Mouse (Mus musculus): ENCODE results near the gene Olfr1205. TPM values are rescaled to one million over a fixed set of nuclear protein-coding genes. Genes with fewer than 3 reads are reported as not detected.

Olfr1205 gene
- polyA plus RNA-seq (2016; fragmentation: Nextera tagmentation; extraction: Ambion mirVana), result not detected in 2 replicates

- no peak within 1 kb of the TSS for H3K27ac ChIP-seq
- no peak within 1 kb of the TSS for H3K4me3 ChIP-seq (replicated peaks)
- no peaks in the 10 kb centered on the region for H3K4me1 ChIP-seq (replicated peaks)
- ATAC-seq (ENCODE audit: insufficient number of reproducible peaks, insufficient read depth, low FRiP score, low TSS enrichment, low read depth), result no peak
- H3K36me3 ChIP-seq, result no peaks in the 10 kb centered on the region
- 85% methylated on average over 2 of the region's 2 CpGs for WGBS
- H3K27me3 ChIP-seq, result no peaks in the 10 kb centered on the region
- no peaks in the 10 kb centered on the region for H3K9me3 ChIP-seq
- H3K9ac ChIP-seq (replicated peaks), result no peak within 1 kb of the TSS
- H3K4me2 ChIP-seq, result no peak within 1 kb of the TSS
Measured at GRCm38 (mm10) chr2:88829437-88829836, at the start of gene Olfr1205. Gene Olfr1205 (plus strand): TSS chr2:88829737.

DNA sequence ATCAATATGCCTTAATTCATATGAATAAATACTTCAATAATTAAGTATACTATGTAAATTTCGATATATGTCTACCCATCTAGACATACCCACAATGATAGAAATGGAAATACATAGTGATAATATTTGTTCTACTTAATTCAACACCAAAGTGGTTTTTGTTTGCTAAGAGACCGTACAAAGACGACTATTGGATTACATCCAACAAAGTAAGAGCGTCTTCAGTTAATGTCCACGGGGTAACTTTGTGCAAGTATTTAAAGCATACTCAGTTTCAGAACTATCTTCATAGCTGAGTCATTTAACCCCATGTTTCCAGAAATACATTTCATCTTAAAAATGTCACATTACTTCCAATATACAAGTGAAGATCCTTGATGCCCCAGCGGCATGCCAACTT is 36.8 kb upstream of the Olfr1205 start, which contains the start of gene Olfr1201:
Gene Olfr1201 (plus strand): TSS at position 301 of the 400 bp plus-strand sequence.
- Histone ChIP-seq H3K4me3 (replicated peaks) (no peak within 1 kb of the TSS), H3K9me3 (no peaks in the 10 kb centered on the region), H3K4me2 (no peak within 1 kb of the TSS), H3K9ac (replicated peaks) (no peak within 1 kb of the TSS), H3K27me3 (no peaks in the 10 kb centered on the region), H3K4me1 (replicated peaks) (no peaks in the 10 kb centered on the region), H3K36me3 (no peaks in the 10 kb centered on the region), H3K27ac (no peak within 1 kb of the TSS)
- WGBS, result 89% methylated on average over 6 of the region's 6 CpGs
- ATAC-seq (ENCODE audit: insufficient number of reproducible peaks, insufficient read depth, low FRiP score, low TSS enrichment, low read depth), result no peak

DNA sequence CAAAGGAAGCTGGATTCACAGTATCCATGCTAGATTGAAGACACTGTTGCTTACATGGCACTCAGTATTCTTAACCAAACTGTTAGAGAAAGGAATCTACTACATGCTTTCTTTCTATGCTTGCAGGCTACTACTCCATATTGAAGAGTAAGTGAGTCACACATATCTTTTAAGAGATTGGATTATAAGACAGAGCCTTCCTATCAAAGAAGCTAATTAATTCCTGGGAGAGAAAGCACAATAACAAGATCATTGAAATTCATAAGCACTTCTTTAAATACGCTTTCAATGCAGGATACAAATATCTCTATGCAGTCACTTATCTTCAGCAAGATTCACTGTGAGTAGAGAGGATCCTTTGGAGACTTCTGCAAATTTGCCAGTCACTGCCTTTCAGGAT is 15.3 kb upstream of the Olfr1205 start, which contains the start of gene Olfr1202:
Gene Olfr1202 (plus strand): TSS at position 301 of the 400 bp plus-strand sequence.
- H3K27ac ChIP-seq, result no peak within 1 kb of the TSS
- WGBS, result 79% methylated on average over 1 of the region's 1 CpGs
- no peak within 1 kb of the TSS for H3K4me3 ChIP-seq (replicated peaks)
- no peaks in the 10 kb centered on the region for H3K36me3 ChIP-seq
- ATAC-seq (ENCODE audit: insufficient number of reproducible peaks, insufficient read depth, low FRiP score, low TSS enrichment, low read depth), result no peak
- no peak within 1 kb of the TSS for H3K9ac ChIP-seq (replicated peaks)
- H3K9me3 ChIP-seq, result no peaks in the 10 kb centered on the region
- no peaks in the 10 kb centered on the region for H3K27me3 ChIP-seq
- H3K4me1 ChIP-seq (replicated peaks), result no peaks in the 10 kb centered on the region
- H3K4me2 ChIP-seq, result no peak within 1 kb of the TSS

- Histone ChIP-seq H3K9ac (replicated peaks) (no peak overlapping the region), H3K36me3 (no peaks in the 10 kb centered on the region), H3K27ac (no peak overlapping the region), H3K4me1 (replicated peaks) (no peaks in the 10 kb centered on the region), H3K27me3 (no peaks in the 10 kb centered on the region), H3K9me3 (no peaks in the 10 kb centered on the region), H3K4me3 (replicated peaks) (no peak overlapping the region), H3K4me2 (no peak overlapping the region)
- no peak for ATAC-seq (ENCODE audit: insufficient number of reproducible peaks, insufficient read depth, low FRiP score, low TSS enrichment, low read depth)
- WGBS, result 89% methylated on average over 2 of the region's 2 CpGs
Measured at GRCm38 (mm10) chr2:88838477-88838876, 8.9 kb downstream of the Olfr1205 start.

- no peaks in the 10 kb centered on the region for H3K4me1 ChIP-seq (replicated peaks)
- WGBS, result 88% methylated on average over 1 of the region's 1 CpGs
- H3K27me3 ChIP-seq, result no peaks in the 10 kb centered on the region
- no peaks in the 10 kb centered on the region for H3K36me3 ChIP-seq
- H3K9me3 ChIP-seq, result no peaks in the 10 kb centered on the region
- ATAC-seq (ENCODE audit: insufficient number of reproducible peaks, insufficient read depth, low FRiP score, low TSS enrichment, low read depth), result no peak
- H3K27ac ChIP-seq, result no peak within 1 kb of the TSS
- H3K4me3 ChIP-seq (replicated peaks), result no peak within 1 kb of the TSS
- no peak within 1 kb of the TSS for H3K4me2 ChIP-seq
- H3K9ac ChIP-seq (replicated peaks), result no peak within 1 kb of the TSS
Measured at GRCm38 (mm10) chr2:88848992-88849391, 19.5 kb downstream of the Olfr1205 start, which contains the start of gene Olfr1204. Gene Olfr1204 (plus strand): TSS chr2:88849292.

GRCm38 (mm10) chr2:88862931-88863330 is 33.4 kb downstream of the Olfr1205 start, which contains the start of gene Olfr1206:
Gene Olfr1206 (plus strand): TSS chr2:88863231.
- Histone ChIP-seq H3K4me3 (replicated peaks) (no peak within 1 kb of the TSS), H3K27ac (no peak within 1 kb of the TSS), H3K9me3 (no peaks in the 10 kb centered on the region), H3K9ac (replicated peaks) (no peak within 1 kb of the TSS), H3K36me3 (no peaks in the 10 kb centered on the region), H3K27me3 (no peaks in the 10 kb centered on the region), H3K4me2 (no peak within 1 kb of the TSS), H3K4me1 (replicated peaks) (no peaks in the 10 kb centered on the region)
- 81% methylated on average over 2 of the region's 2 CpGs for WGBS
- ATAC-seq (ENCODE audit: insufficient number of reproducible peaks, insufficient read depth, low FRiP score, low TSS enrichment, low read depth), result no peak

Other genes with a start within 250 kb of the Olfr1205 start
- not detected in 2 replicates for gene Olfr1189, start 243.3 kb upstream of the Olfr1205 start, polyA plus RNA-seq (2016; fragmentation: Nextera tagmentation; extraction: Ambion mirVana)
- gene Olfr1191-ps1, start 189.2 kb upstream of the Olfr1205 start, polyA plus RNA-seq (2016; fragmentation: Nextera tagmentation; extraction: Ambion mirVana), result not detected in 2 replicates
- not detected in 2 replicates for gene Olfr1192-ps1, start 181.2 kb upstream of the Olfr1205 start, polyA plus RNA-seq (2016; fragmentation: Nextera tagmentation; extraction: Ambion mirVana)
- not detected in 2 replicates for gene Olfr1193, start 154.1 kb upstream of the Olfr1205 start, polyA plus RNA-seq (2016; fragmentation: Nextera tagmentation; extraction: Ambion mirVana)
- gene Olfr1195, start 140.6 kb upstream of the Olfr1205 start, polyA plus RNA-seq (2016; fragmentation: Nextera tagmentation; extraction: Ambion mirVana), result not detected in 2 replicates
- gene Olfr1196, start 125.1 kb upstream of the Olfr1205 start, polyA plus RNA-seq (2016; fragmentation: Nextera tagmentation; extraction: Ambion mirVana), result not detected in 2 replicates
- not detected in 2 replicates for gene Olfr1197, start 97.4 kb upstream of the Olfr1205 start, polyA plus RNA-seq (2016; fragmentation: Nextera tagmentation; extraction: Ambion mirVana)
- gene Olfr1198, start 78.4 kb upstream of the Olfr1205 start, polyA plus RNA-seq (2016; fragmentation: Nextera tagmentation; extraction: Ambion mirVana), result not detected in 2 replicates
- gene Olfr1199, start 69.3 kb upstream of the Olfr1205 start, polyA plus RNA-seq (2016; fragmentation: Nextera tagmentation; extraction: Ambion mirVana), result not detected in 2 replicates
- not detected in 2 replicates for gene Olfr1200, start 59.2 kb upstream of the Olfr1205 start, polyA plus RNA-seq (2016; fragmentation: Nextera tagmentation; extraction: Ambion mirVana)
- not detected in 2 replicates for gene Olfr1201, start 36.7 kb upstream of the Olfr1205 start, polyA plus RNA-seq (2016; fragmentation: Nextera tagmentation; extraction: Ambion mirVana)
- gene Olfr1202, start 15.2 kb upstream of the Olfr1205 start, polyA plus RNA-seq (2016; fragmentation: Nextera tagmentation; extraction: Ambion mirVana), result 0.05 TPM in 1 of 2 replicates, not detected in the other
- not detected in 2 replicates for gene Olfr1204, start 19.6 kb downstream of the Olfr1205 start, polyA plus RNA-seq (2016; fragmentation: Nextera tagmentation; extraction: Ambion mirVana)
- gene Olfr1206, start 33.5 kb downstream of the Olfr1205 start, polyA plus RNA-seq (2016; fragmentation: Nextera tagmentation; extraction: Ambion mirVana), result not detected in 2 replicates
- gene Olfr1208, start 72.6 kb downstream of the Olfr1205 start, polyA plus RNA-seq (2016; fragmentation: Nextera tagmentation; extraction: Ambion mirVana), result not detected in 2 replicates
- not detected in 2 replicates for gene Olfr1209, start 85.4 kb downstream of the Olfr1205 start, polyA plus RNA-seq (2016; fragmentation: Nextera tagmentation; extraction: Ambion mirVana)
- gene Olfr1211, start 108.4 kb downstream of the Olfr1205 start, polyA plus RNA-seq (2016; fragmentation: Nextera tagmentation; extraction: Ambion mirVana), result not detected in 2 replicates
- not detected in 2 replicates for gene Olfr1212, start 124.2 kb downstream of the Olfr1205 start, polyA plus RNA-seq (2016; fragmentation: Nextera tagmentation; extraction: Ambion mirVana)
- gene Gm13762, start 150.5 kb downstream of the Olfr1205 start, polyA plus RNA-seq (2016; fragmentation: Nextera tagmentation; extraction: Ambion mirVana), result not detected in 2 replicates
- not detected in 2 replicates for gene Olfr1214, start 162.9 kb downstream of the Olfr1205 start, polyA plus RNA-seq (2016; fragmentation: Nextera tagmentation; extraction: Ambion mirVana)
- gene Olfr1215, start 177.2 kb downstream of the Olfr1205 start, polyA plus RNA-seq (2016; fragmentation: Nextera tagmentation; extraction: Ambion mirVana), result not detected in 2 replicates
- gene Olfr1216, start 188.6 kb downstream of the Olfr1205 start, polyA plus RNA-seq (2016; fragmentation: Nextera tagmentation; extraction: Ambion mirVana), result not detected in 2 replicates
- not detected in 2 replicates for gene Olfr1217, start 202.3 kb downstream of the Olfr1205 start, polyA plus RNA-seq (2016; fragmentation: Nextera tagmentation; extraction: Ambion mirVana)
- not detected in 2 replicates for gene Olfr1218, start 231.4 kb downstream of the Olfr1205 start, polyA plus RNA-seq (2016; fragmentation: Nextera tagmentation; extraction: Ambion mirVana)